Mouse (Mus musculus) liver, embryonic 14.5 days (tissue): Measurements from ENCODE around the gene Abcd1. TPM values are rescaled to one million over a fixed set of nuclear protein-coding genes. Genes with fewer than 3 reads are reported as not detected.

ENCODE experiments used
- ATAC-seq: fragments of 200-750 bp; cut with Nextera tagmentation; 2 replicates; pipeline ENCODE4 v1.8.0; 2017; ENCODE audit warnings: moderate number of reproducible peaks, mild to moderate bottlenecking, moderate library complexity; ENCODE audit not compliant: insufficient read depth
- DNase-seq, 3 experiments: peaks; one replicate each; pipeline ENCODE4 v3.0.0-alpha.2; 2012 to 2013; ENCODE audit warnings: low read depth in 3 of 3, low spot score in 3 of 3
- H3K27ac ChIP-seq: fragments of 300-500 bp; sonication (generic); 2 replicates; pipeline ENCODE4 v1.5.1; 2014; ENCODE audit warnings: moderate library complexity, mild to moderate bottlenecking, control low read depth, inconsistent platforms
- H3K27me3 ChIP-seq: fragments of 300-500 bp; sonication (generic); 2 replicates; pipeline ENCODE4 v1.6.1; 2014; ENCODE audit warnings: mild to moderate bottlenecking, low read length, moderate library complexity; ENCODE audit not compliant: control insufficient read depth, insufficient read depth
- H3K36me3 ChIP-seq: fragments of 300-500 bp; sonication (generic); replicated peaks from 2 replicates; pipeline ENCODE4 v1.6.1; 2014; ENCODE audit warnings: low read depth; ENCODE audit not compliant: control insufficient read depth, insufficient read depth
- H3K4me1 ChIP-seq, 2 experiments: fragments of 200-500 bp in 1 of 2; fragments of 300-500 bp in 1 of 2; sonication (generic) in 1 of 2; replicated peaks; 2 replicates each; pipeline ENCODE4 v1.6.1; 2012 to 2014; ENCODE audit warnings: antibody characterized with exemption in 1 of 2, inconsistent platforms in 1 of 2, low read length in 1 of 2; ENCODE audit not compliant: control insufficient read depth in 2 of 2, insufficient read depth in 2 of 2
- H3K4me2 ChIP-seq: fragments of 300-500 bp; sonication (generic); 2 replicates; pipeline ENCODE4 v1.6.1; 2014; ENCODE audit warnings: low read depth, mild to moderate bottlenecking, control low read depth, moderate library complexity
- H3K4me3 ChIP-seq, 2 experiments: fragments of 200-500 bp in 1 of 2; fragments of 300-500 bp in 1 of 2; sonication (generic) in 1 of 2; 2 replicates each; pipeline ENCODE4 v1.5.1; 2012 to 2014; ENCODE audit warnings: low read depth in 2 of 2, low read length in 2 of 2, mild to moderate bottlenecking in 2 of 2, control low read depth in 1 of 2, inconsistent platforms in 1 of 2, moderate library complexity in 1 of 2; ENCODE audit not compliant: insufficient read depth in 1 of 2
- H3K9ac ChIP-seq: fragments of 300-500 bp; sonication (generic); replicated peaks from 2 replicates; pipeline ENCODE4 v1.6.1; 2014; ENCODE audit warnings: mild to moderate bottlenecking, control low read depth, moderate library complexity
- H3K9me3 ChIP-seq: fragments of 300-500 bp; sonication (generic); 2 replicates; pipeline ENCODE4 v1.6.1; 2016; ENCODE audit warnings: low read length, mixed read lengths; ENCODE audit not compliant: control insufficient read depth
- CTCF ChIP-seq: IDR thresholded peaks from 2 replicates; pipeline ENCODE4 v1.5.1; 2016; ENCODE audit warnings: antibody characterized with exemption, low read depth, control low read depth
- EP300 ChIP-seq: IDR thresholded peaks from 2 replicates; pipeline ENCODE4 v1.6.1; 2016; ENCODE audit warnings: antibody characterized with exemption, low read depth
- WGBS: fragments of 180-500 bp; shearing (Covaris S2); extraction: QIAGEN DNeasy Blood & Tissue Kit; methylation state at CpG from one replicate; pipeline ENCODE4 v1.1.7; 2014; ENCODE audit not compliant: insufficient replicate concordance; 5-methylcytosine and 5-hydroxymethylcytosine counted together
- polyA plus RNA-seq, 2 experiments: library from polyadenylated mRNA; depleted of rRNA in 1 of 2; stranded (reverse) in 1 of 2; unstranded in 1 of 2; fragments of >200 nt; fragmentation: Nextera tagmentation in 1 of 2; extraction: Ambion mirVana in 1 of 2; gene quantifications; 2 replicates each; pipeline versions ENCODE4 v1.2.1 to v1.2.3; 2012 to 2014

Gene Abcd1
- polyA plus RNA-seq, 2 experiments = 6.1 to 6.6 TPM

- no peak overlapping the region for H3K9ac ChIP-seq
- H3K4me3 ChIP-seq = no peak overlapping the region
- no peaks in the 10 kb centered on the region for H3K9me3 ChIP-seq
- ATAC-seq (no peak), DNase-seq (no peak)
- H3K27me3 ChIP-seq = no peaks in the 10 kb centered on the region
- H3K4me2 ChIP-seq = no peak overlapping the region
- H3K4me1 ChIP-seq = peaks cover 0 to 10% of the 10 kb centered on the region in 2 experiments; a peak in 2 of 4 replicates
- TF ChIP-seq EP300 (no peak), CTCF (no peak)
- peaks cover 15% of the 10 kb centered on the region for H3K36me3 ChIP-seq
- WGBS = 59% methylated on average over 3 of the region's 3 CpGs
- H3K27ac ChIP-seq = no peak overlapping the region
Measured at GRCm38 (mm10) chrX:73782227-73782626, 65.8 kb downstream of the Abcd1 start.

- H3K9ac ChIP-seq = peak overlapping the region; percentile 85
- DNase-seq (no peak), ATAC-seq (no peak)
- H3K27me3 ChIP-seq = no peaks in the 10 kb centered on the region
- H3K9me3 ChIP-seq = no peaks in the 10 kb centered on the region
- H3K36me3 ChIP-seq = peaks cover 3% of the 10 kb centered on the region; the same call in 1 of the 2 replicates
- H3K27ac ChIP-seq = peak overlapping the region; percentile 88
- TF ChIP-seq EP300 (no peak), CTCF (no peak)
- H3K4me1 ChIP-seq = peaks cover 0 to 17% of the 10 kb centered on the region in 2 experiments; a peak in 3 of 4 replicates
- H3K4me3 ChIP-seq = peak overlapping the region; percentile 77 to 97
- H3K4me2 ChIP-seq = peak overlapping the region; percentile 79
Measured at GRCm38 (mm10) chrX:73785666-73786065, 69.3 kb downstream of the Abcd1 start.

DNA sequence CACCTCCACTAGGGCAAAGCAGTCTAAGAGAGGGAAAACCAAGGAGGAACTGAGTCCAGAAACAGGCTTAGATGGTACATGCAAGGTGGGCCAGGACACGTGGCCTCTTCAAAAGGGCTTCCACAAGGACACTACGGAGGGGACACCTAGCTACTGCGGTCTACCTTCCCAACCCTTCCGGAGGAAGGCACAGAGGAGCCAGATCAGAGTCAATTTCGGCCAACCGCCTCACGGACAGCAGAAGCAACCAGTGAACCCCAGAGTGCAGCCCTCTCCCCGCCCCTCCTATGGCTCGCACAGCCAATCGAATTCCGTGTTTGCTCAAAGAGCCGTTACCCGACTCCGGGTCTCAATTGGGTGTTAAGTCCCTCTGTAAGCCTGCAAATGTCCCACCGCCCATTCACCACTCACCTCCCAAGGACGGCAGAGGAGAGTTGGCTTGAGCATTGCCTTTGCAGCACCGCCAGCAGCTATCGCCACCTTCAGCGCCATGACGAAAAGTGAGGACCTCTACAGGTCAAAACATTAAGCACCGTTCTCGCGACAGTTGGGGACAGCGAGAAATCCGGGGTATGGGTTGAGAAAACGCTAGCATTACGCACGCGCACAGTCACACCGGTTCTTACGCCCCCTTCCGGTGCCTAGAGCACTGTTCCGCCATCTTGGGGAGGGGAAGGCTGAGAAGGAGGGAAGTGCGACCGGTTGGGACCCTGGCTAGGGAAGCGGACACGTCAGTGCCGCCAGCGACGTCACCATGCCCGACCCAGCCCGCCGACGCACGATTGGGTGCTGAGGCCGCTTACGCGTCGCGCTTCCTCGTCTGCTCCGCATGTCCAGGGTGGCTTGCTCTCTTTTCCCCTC is 70.2 kb downstream of the Abcd1 start, which contains the start of the genes Idh3g and Ssr4:
Gene Idh3g (minus strand): TSS at position 534 of the 861 bp plus-strand sequence.
Gene Ssr4 (plus strand): TSS at position 665 of the 861 bp plus-strand sequence.
- H3K27ac ChIP-seq = peak within 1 kb of the TSS; percentile 88
- peak within 1 kb of the TSS; percentile 77 to 97 for H3K4me3 ChIP-seq
- no peaks in the 10 kb centered on the region for H3K9me3 ChIP-seq
- peaks cover 0 to 17% of the 10 kb centered on the region in 2 experiments; a peak in 3 of 4 replicates for H3K4me1 ChIP-seq
- TF ChIP-seq EP300 (peak; percentile 61; the same call in 1 of the 2 replicates), CTCF (peak; percentile 73)
- H3K27me3 ChIP-seq = no peaks in the 10 kb centered on the region
- WGBS = 7% methylated on average over 51 of the region's 52 CpGs
- H3K4me2 ChIP-seq = peak within 1 kb of the TSS; percentile 79
- ATAC-seq (peak; percentile 91), DNase-seq (peak; percentile 89 to 93 (median 89))
- H3K36me3 ChIP-seq = no peaks in the 10 kb centered on the region
- peak within 1 kb of the TSS; percentile 85 for H3K9ac ChIP-seq

GRCm38 (mm10) chrX:73787225-73787558 is 70.8 kb downstream of the Abcd1 start:
- TF ChIP-seq EP300 (no peak), CTCF (no peak)
- no peaks in the 10 kb centered on the region for H3K9me3 ChIP-seq
- peak; percentile 40 for ATAC-seq
- H3K27ac ChIP-seq = peak overlapping the region; percentile 88
- peak overlapping the region; percentile 85 for H3K9ac ChIP-seq
- 2% methylated on average over 22 of the region's 22 CpGs for WGBS
- H3K4me1 ChIP-seq = peaks cover 0 to 17% of the 10 kb centered on the region in 2 experiments; a peak in 3 of 4 replicates
- H3K4me2 ChIP-seq = peak overlapping the region; percentile 79
- DNase-seq = no peak
- H3K36me3 ChIP-seq = no peaks in the 10 kb centered on the region
- no peaks in the 10 kb centered on the region for H3K27me3 ChIP-seq
- peak overlapping the region; percentile 77 to 97 for H3K4me3 ChIP-seq

Other genes with a start within 250 kb of the Abcd1 start
- gene Bgn, start 233.0 kb upstream of the Abcd1 start, polyA plus RNA-seq (2012; rRNA removed) = 19.0 and 20.6 TPM in 2 replicates
- gene Bgn, start 233.0 kb upstream of the Abcd1 start, polyA plus RNA-seq (2014; fragmentation: Nextera tagmentation; extraction: Ambion mirVana) = 11.1 and 11.8 TPM in 2 replicates
- 0.01 TPM in 1 of 2 replicates, not detected in the other for gene Atp2b3, start 213.5 kb upstream of the Abcd1 start, polyA plus RNA-seq (2012; rRNA removed)
- gene Atp2b3, start 213.5 kb upstream of the Abcd1 start, polyA plus RNA-seq (2014; fragmentation: Nextera tagmentation; extraction: Ambion mirVana) = not detected in 2 replicates
- gene Dusp9, start 77.2 kb upstream of the Abcd1 start, polyA plus RNA-seq (2012; rRNA removed) = 23.0 and 24.7 TPM in 2 replicates
- 8.1 and 9.3 TPM in 2 replicates for gene Dusp9, start 77.2 kb upstream of the Abcd1 start, polyA plus RNA-seq (2014; fragmentation: Nextera tagmentation; extraction: Ambion mirVana)
- gene Pnck, start 56.5 kb upstream of the Abcd1 start, polyA plus RNA-seq (2012; rRNA removed) = 0.89 and 0.93 TPM in 2 replicates
- 0.96 TPM in 2 replicates for gene Pnck, start 56.5 kb upstream of the Abcd1 start, polyA plus RNA-seq (2014; fragmentation: Nextera tagmentation; extraction: Ambion mirVana)
- gene Slc6a8, start 43.4 kb upstream of the Abcd1 start, polyA plus RNA-seq (2012; rRNA removed) = 1.7 and 2.0 TPM in 2 replicates
- 0.29 and 0.34 TPM in 2 replicates for gene Slc6a8, start 43.4 kb upstream of the Abcd1 start, polyA plus RNA-seq (2014; fragmentation: Nextera tagmentation; extraction: Ambion mirVana)
- gene Bcap31, start 422 bp upstream of the Abcd1 start, polyA plus RNA-seq (2012; rRNA removed) = 31.6 and 41.7 TPM in 2 replicates
- gene Bcap31, start 422 bp upstream of the Abcd1 start, polyA plus RNA-seq (2014; fragmentation: Nextera tagmentation; extraction: Ambion mirVana) = 136 and 137 TPM in 2 replicates
- gene Plxnb3, start 40.5 kb downstream of the Abcd1 start, polyA plus RNA-seq (2012; rRNA removed) = 0.26 and 0.31 TPM in 2 replicates
- gene Plxnb3, start 40.5 kb downstream of the Abcd1 start, polyA plus RNA-seq (2014; fragmentation: Nextera tagmentation; extraction: Ambion mirVana) = 0.08 and 0.14 TPM in 2 replicates
- gene Srpk3, start 57.8 kb downstream of the Abcd1 start, polyA plus RNA-seq (2012; rRNA removed) = 0.04 and 0.12 TPM in 2 replicates
- 0.05 and 0.11 TPM in 2 replicates for gene Srpk3, start 57.8 kb downstream of the Abcd1 start, polyA plus RNA-seq (2014; fragmentation: Nextera tagmentation; extraction: Ambion mirVana)
- gene Idh3g, start 70.3 kb downstream of the Abcd1 start, polyA plus RNA-seq (2012; rRNA removed) = 143 TPM in 2 replicates
- 128 and 140 TPM in 2 replicates for gene Idh3g, start 70.3 kb downstream of the Abcd1 start, polyA plus RNA-seq (2014; fragmentation: Nextera tagmentation; extraction: Ambion mirVana)
- 117 and 139 TPM in 2 replicates for gene Ssr4, start 70.4 kb downstream of the Abcd1 start, polyA plus RNA-seq (2012; rRNA removed)
- 200 and 203 TPM in 2 replicates for gene Ssr4, start 70.4 kb downstream of the Abcd1 start, polyA plus RNA-seq (2014; fragmentation: Nextera tagmentation; extraction: Ambion mirVana)
- gene Pdzd4, start 108.4 kb downstream of the Abcd1 start, polyA plus RNA-seq (2012; rRNA removed) = 0.23 and 0.30 TPM in 2 replicates
- 0.08 TPM in 1 of 2 replicates, not detected in the other for gene Pdzd4, start 108.4 kb downstream of the Abcd1 start, polyA plus RNA-seq (2014; fragmentation: Nextera tagmentation; extraction: Ambion mirVana)
- gene Avpr2, start 175.5 kb downstream of the Abcd1 start, polyA plus RNA-seq (2012; rRNA removed) = 0.01 TPM in 1 of 2 replicates, not detected in the other
- not detected in 2 replicates for gene Avpr2, start 175.5 kb downstream of the Abcd1 start, polyA plus RNA-seq (2014; fragmentation: Nextera tagmentation; extraction: Ambion mirVana)
- gene L1cam, start 179.5 kb downstream of the Abcd1 start, polyA plus RNA-seq (2012; rRNA removed) = 0.18 and 0.47 TPM in 2 replicates
- gene L1cam, start 179.5 kb downstream of the Abcd1 start, polyA plus RNA-seq (2014; fragmentation: Nextera tagmentation; extraction: Ambion mirVana) = 0.16 and 0.20 TPM in 2 replicates
- gene Arhgap4, start 205.3 kb downstream of the Abcd1 start, polyA plus RNA-seq (2012; rRNA removed) = 7.2 and 7.8 TPM in 2 replicates
- 3.5 and 4.9 TPM in 2 replicates for gene Arhgap4, start 205.3 kb downstream of the Abcd1 start, polyA plus RNA-seq (2014; fragmentation: Nextera tagmentation; extraction: Ambion mirVana)
- 64.1 and 73.0 TPM in 2 replicates for gene Naa10, start 205.3 kb downstream of the Abcd1 start, polyA plus RNA-seq (2012; rRNA removed)
- gene Naa10, start 205.3 kb downstream of the Abcd1 start, polyA plus RNA-seq (2014; fragmentation: Nextera tagmentation; extraction: Ambion mirVana) = 81.1 and 81.3 TPM in 2 replicates
- 7.3 and 10.4 TPM in 2 replicates for gene Renbp, start 214.3 kb downstream of the Abcd1 start, polyA plus RNA-seq (2012; rRNA removed)
- 13.7 and 14.8 TPM in 2 replicates for gene Renbp, start 214.3 kb downstream of the Abcd1 start, polyA plus RNA-seq (2014; fragmentation: Nextera tagmentation; extraction: Ambion mirVana)
- gene Hcfc1, start 249.8 kb downstream of the Abcd1 start, polyA plus RNA-seq (2012; rRNA removed) = 28.9 and 33.2 TPM in 2 replicates
- gene Hcfc1, start 249.8 kb downstream of the Abcd1 start, polyA plus RNA-seq (2014; fragmentation: Nextera tagmentation; extraction: Ambion mirVana) = 35.1 and 42.8 TPM in 2 replicates